Mouse (Mus musculus) bone marrow macrophage, adult 2 months (primary cell): ENCODE measurements around the gene Pdzd2.

Experiments used
- CTCF ChIP-seq: IDR thresholded peaks from 2 replicates; pipeline ENCODE4 v1.5.1; 2012; ENCODE audit warnings: low read depth, mild to moderate bottlenecking, low read length, moderate library complexity
- POLR2A ChIP-seq: IDR thresholded peaks from 2 replicates; pipeline ENCODE4 v1.6.1; 2012; ENCODE audit warnings: mild to moderate bottlenecking, low read depth, low read length, borderline replicate concordance

DNA sequence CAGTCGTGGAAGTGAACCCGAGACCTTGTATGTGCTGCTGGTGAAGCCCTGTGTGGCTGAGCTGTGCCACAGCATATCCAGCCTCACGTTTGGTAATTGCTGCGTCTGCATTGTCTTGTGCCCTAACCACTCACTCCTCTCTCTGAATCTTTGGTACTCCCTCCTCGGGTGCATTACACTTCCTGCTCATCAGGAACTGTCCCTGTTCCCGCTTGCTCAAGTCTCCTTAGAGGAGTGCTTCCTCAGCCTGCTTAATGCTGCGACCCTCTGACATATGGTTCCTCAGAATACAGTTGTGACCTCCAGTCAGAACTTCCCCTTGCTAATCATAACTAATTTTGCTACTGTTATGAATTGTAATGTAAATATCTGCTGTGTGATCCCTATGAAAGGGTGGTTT is 383.8 kb downstream of the Pdzd2 start:
- no peak for TF ChIP-seq CTCF
- TF ChIP-seq POLR2A, result no peak
